Mouse (Mus musculus): ENCODE data around the gene Pcdh15.
A peak's percentile ranks its signal among the peaks of the same experiment; 100 is the strongest.

Gene Pcdh15

DNA sequence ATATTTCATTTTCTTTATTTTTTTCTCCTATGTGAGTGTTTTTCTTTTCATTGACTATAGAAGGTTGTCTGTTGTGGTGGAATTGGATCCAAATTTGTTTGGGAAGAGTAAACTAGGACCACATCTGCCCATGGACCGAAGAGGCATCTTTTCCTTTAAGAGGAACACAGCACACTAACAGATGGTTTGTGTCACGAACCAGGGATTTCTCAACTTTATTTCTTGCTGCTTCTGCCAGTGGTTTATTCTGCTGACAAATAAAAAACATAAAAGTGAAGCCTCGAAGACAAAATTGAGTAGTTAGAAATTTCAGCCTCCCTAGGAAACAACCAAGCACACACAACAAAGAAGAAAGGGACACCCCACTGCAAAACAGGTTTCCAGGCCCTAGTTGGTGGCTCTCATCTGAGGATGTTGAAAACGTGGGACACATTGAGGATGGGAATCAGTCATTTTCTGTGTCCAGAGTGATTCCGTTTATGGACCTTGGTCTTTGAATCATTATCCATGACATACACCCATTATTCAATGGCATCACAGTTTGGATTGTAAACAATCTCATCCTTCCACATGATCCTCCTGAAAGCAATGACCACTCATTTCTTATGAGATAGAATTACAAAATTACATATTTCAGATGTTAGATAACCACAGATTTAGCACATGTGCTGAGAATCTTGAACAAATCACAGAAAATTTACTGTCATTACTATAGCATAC, 1206.5 kb downstream of the Pcdh15 start:
- DNase-seq (ENCODE audit: low spot score), result no peak

DNA sequence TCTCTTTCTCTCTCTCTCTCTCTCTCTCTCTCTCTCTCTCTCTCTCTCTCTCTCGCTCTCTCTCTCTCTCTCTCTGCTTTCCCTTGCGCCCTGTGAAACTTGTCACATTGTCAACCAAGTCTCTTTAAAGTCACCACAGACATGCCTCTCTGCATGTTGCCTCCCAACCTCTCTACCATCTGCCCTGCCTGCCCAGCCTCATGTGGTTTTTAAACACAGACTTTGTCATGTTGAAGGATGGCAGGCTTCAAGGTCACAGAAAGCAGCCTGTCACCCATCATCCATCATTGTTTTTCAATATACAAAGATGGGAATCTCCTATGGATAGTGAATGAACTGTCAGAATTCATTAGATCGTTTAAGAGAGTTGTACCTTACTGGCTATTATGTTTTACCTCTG, 1207.9 kb downstream of the Pcdh15 start:
- no peak for DNase-seq (ENCODE audit: low spot score)

DNA sequence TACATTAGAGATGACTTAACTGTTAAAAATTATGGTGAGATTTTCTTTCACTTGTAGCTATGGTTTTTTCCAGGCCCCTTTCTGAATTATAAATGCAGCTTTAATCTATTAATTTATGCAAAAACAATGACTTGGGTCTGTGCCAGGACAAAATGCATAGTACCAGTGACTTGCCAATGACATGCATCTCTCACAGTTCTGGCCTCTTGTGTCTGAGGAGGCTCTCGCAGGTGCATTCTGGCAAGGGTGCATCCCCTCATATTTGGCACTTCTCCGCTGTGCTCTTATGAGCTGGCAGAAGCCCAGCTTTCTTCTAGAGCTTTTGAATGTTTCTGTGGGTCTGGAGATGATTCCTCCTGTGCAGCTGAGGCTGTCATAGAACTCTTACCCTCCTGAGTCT, 1216.9 kb downstream of the Pcdh15 start:
- no peak for DNase-seq (ENCODE audit: low spot score)

DNA sequence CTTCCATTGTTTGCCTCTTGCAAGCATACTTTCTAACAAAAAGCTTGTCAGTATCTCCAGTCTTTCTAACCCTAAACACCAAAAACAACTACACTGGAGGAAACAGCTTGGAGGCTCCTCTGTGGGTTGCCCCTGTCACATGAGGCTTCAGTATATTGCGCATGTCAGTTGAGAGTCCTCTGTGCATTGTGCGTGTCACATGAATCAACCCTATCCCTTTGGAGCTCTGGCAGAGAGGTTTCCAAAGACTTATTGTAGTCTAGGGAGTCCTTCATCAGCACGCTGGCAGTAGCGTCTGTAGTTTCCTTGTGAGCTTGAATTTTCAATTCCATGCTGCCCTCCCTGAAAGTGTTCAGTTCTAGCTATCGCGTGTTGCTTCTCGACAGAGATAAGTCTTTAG, 1236.3 kb downstream of the Pcdh15 start:
- no peak for DNase-seq (ENCODE audit: low spot score)

DNA sequence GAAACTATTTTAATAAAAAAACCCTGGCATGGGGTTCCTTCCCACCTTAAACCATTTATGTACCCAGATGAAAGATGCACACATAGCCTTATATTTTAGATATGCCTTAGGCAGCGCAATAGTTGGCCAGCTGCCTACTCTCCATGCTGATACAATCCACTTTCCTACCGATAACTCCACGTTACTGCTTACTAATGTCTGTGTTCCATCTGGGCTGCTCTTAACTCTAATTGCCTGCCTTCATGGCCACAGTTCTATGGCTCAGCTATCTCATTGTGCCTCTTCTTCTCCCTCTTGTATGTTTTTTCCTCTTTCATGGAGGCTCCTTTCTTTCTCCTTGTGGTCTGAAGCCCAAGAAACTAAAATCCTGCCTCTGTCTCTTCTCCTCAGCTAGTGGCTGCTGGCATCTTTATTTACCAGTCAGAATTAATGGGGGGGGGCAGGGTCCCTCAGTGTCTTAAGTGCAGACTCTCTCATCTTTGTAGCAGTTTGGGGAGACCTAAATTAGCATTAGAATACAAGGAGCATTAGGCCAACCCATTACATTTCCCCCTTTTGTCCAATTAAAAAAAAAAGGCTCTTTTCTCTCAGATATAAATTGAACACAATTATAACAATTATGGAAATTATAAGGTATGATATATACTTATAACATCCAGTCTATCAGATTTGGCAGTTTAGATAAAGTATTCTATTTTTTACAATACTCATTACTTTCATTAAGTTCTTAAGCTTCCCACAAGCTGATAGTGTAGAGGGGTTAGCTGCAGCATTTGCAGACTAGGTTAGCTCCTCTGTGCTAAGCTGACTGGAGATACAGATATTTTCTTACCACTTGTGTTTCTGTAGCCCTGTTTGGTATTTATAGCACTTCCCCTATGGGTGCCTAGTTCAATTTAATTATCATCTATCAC, 1240.4 kb downstream of the Pcdh15 start:
- DNase-seq (ENCODE audit: low spot score), result no peak

DNA sequence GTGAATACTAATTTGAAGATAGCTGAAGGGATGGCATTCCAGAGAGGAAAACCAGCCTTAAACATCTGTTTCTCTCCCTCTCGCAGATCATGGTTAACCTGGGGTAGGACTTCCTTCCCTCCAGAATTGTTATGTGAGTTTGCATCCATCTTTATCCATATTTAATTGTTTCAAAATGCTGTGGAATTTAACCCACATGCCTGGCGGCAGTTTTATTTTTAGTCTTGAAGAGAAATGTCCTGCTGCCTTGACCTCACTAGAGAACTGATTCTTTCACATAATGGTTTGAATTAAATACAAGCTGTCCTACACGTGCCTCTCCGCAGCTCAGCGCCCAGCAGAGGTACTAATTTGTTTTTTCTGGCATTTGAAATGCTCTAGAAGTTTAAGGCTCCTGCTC, 1260.4 kb downstream of the Pcdh15 start:
- no peak for DNase-seq (ENCODE audit: low spot score)

DNA sequence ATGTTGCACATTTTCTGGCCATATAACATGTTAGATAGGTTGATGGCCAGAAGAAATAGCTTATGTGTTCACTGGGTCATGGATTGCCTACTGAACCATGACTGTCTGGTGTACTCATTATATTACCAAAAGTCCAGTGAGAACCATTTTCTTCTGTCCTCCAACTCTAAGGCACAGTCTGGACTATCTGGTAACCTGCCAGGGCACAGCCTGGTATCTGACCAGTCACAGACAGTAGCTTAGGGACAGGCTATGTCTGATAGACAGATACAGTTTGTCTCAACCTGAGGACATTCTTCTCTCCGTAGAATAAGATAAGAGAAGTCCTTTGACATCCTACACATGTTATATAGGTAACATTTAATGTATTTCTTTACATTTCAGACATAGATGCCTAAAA, 1279.6 kb downstream of the Pcdh15 start:
- DNase-seq (ENCODE audit: low spot score), result no peak

DNA sequence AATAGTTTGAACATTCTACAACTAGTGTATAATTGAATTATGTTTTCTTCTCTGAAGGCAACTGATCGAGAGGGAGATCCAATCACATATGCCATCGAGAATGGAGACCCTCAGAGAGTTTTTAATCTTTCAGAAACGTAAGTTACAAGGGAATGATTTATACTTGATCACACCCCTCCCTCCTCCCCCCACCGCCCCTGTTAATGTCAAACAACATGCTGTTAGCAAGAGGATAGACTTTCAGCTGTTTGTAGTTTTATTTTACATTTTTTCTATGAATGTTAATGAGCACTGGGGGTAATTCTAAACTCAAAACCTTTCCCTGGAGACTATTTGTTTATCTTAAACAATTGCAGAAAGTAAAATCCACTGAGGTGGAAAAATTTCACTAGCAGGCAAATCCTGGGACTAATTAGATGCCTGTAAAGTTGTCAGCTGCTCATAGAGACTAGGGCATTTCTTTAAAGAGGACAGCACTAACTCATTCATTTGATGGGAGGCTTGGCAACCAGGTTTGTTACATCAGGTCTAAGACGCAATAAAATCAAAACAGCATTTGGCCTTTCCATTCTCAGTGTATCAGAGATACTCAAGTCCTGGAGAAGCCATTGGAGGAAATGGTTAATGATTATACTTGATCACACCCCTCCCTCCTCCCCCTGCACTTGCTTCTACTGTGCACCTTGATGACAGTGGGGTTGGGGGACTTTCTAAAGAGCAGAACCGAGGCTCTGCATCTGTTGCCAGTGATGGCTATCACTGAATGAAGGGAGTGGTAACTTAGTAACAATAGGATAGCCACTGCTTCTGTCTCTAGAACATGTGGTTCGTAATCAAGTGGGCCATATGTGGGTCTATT, 1280.4 kb downstream of the Pcdh15 start:
- DNase-seq (ENCODE audit: low spot score), result no peak

DNA sequence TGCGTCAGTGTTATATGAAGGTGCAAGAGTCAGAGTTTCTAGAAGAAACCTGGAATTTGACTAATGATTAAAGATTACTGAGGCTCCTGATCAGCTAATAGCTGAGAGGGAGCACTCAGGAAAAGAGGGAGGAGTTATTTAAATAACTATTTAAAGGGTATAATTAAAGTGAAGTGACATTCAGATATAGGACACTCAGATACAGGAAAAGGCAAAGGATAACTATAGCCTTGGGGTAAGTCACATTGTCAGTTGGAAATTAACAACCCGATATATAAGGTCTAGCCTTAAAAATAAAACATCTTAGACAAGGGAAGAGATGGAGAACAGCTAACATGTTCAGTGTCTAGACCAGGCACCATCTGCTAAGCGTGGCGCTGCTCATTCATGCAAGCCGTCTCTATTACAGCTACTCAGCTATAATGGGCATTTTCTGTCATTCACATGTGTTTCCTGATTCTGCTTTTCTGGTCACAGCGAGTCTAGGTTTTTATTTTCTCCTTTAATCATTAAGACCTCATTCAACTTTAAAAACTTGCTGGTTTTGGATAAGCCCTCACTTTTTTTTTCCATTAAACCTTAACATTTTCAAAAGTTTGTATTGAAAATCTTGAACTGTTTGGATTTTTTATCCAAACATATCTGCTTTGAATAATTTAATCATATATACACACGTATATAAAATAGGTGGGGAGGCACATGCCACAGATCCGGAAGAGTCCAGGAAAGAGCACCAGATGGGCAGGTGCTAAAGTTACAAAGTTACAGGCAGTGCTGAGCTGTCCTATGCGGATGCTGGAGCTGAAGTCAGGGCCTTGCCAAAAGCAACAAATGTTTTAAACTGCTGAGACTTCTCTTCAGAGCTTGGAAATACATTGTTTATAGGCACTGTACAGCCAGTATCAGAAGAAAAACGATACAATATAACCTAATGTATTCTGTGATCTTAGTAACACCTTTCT, 1288.7 kb downstream of the Pcdh15 start:
- no peak for DNase-seq (ENCODE audit: low spot score)

DNA sequence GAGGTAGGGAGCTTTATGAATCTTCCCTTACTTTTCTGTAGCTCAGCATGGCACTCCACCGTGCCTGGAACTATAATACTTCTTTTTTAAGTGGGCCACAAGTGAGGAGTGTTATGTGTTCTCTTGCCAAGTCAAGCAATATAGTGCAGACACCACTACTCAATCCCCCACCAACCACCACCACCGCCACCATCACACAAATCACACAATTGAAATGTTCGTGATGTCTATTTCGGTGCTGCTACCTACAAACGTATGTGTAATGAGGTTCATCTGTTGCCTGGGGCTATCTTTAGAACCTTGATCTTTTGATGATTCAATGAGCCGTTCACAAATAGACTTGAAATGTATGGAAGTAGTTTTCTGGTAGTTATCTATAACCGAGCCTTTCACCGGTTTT, 1304.0 kb downstream of the Pcdh15 start:
- DNase-seq (ENCODE audit: low spot score), result no peak

DNA sequence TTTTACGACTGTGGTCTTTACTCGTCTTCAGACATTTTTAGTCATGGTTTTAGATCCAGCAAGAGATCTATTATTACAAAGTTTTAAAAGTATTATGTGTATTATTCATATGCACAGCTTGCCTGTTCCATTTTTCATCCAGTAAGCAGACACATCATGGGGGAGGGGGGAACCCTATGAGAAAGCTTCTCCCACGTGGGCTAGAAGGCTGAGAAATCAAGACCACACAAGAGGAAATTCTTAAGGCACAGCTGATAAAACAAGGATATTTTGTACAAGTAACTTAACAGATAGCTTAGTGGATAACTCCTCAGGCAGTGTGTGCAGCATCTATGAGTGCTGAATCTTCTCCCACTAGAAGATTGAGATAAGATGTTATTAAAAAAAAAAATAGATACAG, 1314.9 kb downstream of the Pcdh15 start:
- DNase-seq (ENCODE audit: low spot score), result no peak

DNA sequence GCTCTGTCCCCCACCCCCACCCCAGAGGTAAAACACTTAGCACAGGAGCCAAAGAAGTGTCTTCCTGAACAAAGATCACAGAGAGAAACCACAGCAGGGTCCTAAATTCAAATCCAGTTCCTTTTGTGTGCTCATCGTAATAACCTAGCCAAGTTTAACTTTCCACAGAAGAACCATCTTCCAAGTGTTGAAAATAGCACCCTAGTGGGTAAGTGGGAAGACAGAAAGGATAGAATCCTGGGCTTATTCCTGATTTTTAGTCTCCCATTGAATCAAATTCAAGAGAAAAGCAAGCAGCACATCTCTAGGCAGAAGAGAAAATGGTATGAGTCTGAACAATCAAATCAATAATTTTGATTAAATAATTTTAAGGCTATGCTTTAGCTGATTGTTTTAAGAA, 1315.8 kb downstream of the Pcdh15 start:
- no peak for DNase-seq (ENCODE audit: low spot score)

DNA sequence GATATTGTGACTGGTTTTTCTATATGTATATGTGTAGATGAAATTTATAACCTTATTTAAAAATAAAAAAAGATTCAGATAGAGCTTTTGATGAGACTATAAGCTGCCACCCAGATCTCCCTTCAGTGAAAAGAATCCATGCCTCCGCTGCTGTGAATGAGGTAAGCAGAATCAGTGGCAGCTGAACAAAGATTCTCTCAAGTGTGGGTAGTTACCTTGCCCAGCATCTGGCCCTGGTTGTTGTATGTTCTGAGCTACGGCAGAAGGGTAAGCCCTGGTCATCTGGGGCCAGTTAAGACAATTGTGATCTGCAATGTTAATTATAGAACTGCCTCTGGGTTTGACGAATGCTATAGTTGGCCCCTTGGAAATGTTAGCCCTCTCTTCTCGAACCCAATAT, 1316.2 kb downstream of the Pcdh15 start:
- no peak for DNase-seq (ENCODE audit: low spot score)

DNA sequence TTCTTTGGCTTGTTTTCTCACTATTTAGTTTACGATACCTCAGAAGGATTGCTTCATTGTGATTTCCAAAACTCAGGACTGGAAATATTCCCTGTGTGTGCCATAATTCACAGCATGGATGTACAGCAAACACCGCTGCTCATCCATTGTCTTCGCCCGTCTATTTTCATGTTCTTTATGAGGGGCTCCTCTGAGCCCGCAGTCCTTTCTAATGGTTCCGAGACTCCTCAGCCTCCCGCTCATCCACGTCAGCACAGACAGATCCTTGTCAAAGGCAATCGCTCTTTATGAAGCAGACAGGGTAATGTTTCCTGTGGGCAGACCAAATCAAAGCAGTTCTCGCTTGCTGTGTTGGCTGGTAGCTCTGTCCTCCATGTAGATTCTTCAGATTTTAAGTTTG, 1316.8 kb downstream of the Pcdh15 start:
- no peak for DNase-seq (ENCODE audit: low spot score)

DNA sequence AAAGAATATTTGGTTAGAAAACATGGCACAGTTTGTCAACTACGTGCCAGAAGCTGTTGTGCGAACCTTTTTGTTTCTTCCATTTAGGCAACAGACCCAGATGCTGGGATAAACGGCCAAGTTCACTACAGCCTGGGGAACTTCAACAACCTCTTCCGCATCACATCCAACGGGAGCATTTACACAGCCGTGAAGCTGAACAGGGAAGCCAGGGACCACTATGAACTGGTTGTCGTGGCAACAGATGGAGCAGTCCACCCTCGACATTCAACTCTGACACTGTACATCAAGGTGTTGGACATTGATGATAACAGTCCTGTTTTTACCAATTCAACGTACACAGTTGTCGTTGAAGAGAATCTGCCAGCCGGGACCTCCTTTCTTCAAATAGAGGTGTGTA, 1350.9 kb downstream of the Pcdh15 start:
- DNase-seq (ENCODE audit: low spot score), result no peak

DNA sequence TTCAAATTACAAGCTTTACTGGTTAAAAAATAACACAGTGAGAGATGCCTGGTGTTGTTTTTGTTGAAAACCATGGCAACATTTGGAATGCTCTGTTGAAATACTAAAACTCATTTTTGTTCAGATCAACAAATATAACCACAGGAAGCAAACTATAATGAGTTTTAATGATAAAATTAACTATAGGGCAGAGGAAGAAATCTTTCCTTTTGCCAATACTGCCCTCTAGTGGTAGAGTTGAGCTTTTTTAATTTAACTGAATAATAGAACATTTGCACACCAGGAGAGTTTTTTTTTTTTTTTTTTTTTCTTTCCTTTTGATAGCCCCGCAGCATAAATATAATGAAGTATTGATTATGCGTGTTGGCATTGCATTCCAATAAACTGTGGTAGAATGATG, 1364.8 kb downstream of the Pcdh15 start:
- DNase-seq (ENCODE audit: low spot score), result peak; percentile 7

DNA sequence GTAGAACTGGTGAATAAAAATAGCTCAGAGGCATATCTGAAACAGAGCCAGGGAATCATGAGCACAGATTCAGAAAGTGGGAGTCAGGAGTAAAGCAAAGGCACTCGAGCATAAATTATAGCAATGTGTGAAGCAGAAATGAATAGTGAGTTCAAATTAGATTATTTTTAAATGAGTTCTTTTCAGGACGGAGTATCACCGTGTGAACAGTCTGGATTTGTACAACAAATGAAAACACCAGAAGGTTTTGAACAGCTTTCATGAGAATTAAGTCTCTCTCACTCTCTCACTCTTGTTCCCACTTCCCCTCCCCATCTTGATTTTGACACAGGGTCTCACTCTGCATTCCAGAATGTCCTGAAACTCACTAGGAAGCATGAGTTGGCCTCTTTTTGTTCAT, 1381.6 kb downstream of the Pcdh15 start:
- DNase-seq (ENCODE audit: low spot score), result no peak

DNA sequence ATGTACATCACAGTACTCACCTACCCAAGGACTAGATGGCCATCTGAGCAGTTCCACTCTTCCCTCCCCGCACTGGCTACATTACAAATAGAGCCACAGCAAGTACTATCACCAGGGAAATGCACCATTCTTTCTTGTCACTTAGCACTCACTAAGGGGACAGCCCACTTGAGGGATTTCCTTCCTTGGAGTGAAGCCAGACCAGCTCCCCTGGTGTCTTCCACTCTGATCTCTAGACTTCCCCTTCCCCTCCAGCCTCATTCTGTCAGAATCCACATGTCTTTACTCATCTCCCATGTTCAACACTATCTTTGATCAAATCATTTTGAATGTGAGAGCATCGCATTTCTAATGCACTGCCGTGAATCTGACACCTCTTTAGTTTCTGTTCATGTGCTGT, 1413.2 kb downstream of the Pcdh15 start:
- DNase-seq (ENCODE audit: low spot score), result no peak

DNA sequence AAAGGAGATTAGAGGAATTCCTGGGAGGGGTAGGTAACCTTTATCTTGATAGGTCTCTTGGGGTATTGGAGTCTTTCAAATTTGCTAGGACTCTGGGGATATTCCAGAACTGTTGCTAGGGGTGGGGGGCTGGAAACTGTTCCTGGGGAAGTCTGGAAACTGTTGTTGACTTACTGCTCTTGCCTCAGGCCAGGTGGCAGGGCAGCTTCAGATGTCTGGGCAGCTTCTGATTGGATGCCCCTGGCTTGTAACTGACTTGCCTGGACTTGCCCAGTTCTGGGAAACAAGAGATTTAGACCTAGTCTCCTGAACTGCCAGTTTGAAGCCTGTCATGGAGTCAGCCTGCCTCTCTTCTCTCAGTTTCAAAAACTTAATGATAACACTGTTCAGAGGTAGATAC, 1414.6 kb downstream of the Pcdh15 start:
- DNase-seq (ENCODE audit: low spot score), result no peak

DNA sequence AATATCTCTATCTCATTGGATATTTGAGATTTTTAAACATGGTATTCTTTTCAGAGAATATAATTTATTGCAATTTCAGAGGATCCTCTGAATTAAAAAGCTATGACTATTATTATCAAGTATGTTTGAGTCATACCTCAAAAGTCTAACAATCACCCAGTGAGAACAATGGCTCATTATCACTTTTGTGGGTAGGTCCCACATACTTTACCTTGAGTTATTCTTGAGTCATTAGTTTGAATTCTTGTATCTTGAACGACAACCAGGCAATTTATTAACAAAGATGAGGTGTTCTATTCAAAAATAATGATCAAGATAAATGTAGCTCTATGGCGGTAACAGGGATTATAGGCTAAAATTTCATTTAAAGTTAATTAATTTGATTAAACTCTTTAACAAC, 1439.2 kb downstream of the Pcdh15 start:
- no peak for DNase-seq (ENCODE audit: low spot score)

DNA sequence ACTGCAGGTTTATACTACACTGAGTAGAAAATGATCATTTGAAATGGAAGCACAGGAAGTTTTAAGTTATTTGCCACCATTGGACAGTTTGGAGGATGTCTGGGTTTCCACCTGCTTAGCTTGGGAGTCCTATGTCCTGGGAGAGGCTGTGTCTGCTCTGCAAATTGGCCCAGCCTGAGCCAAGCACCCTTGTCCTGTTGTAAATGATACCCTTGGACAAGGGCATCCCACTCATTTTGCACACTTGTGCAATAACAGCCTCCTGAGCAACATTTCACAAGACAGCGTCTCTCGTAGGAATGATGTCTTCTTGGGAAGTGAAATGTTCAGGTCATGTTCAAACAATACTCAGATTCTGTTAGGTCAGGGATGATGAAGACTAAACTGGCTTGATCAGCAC, 1456.2 kb downstream of the Pcdh15 start:
- no peak for DNase-seq (ENCODE audit: low spot score)

All from c-Kit-positive CD71-positive TER-119-positive erythroid progenitor cells, embryonic 14.5 days (primary cell).